Mouse (Mus musculus) CD8-positive naive resting alpha-beta T cell, adult 2 months (primary cell): ENCODE measurements around the gene Urad.

Source experiments
- DNase-seq, 2 experiments: peaks; one replicate each; pipeline ENCODE4 v3.0.0; 2022; ENCODE audit warnings: low read depth in 2 of 2, low spot score in 2 of 2

Urad gene

DNA sequence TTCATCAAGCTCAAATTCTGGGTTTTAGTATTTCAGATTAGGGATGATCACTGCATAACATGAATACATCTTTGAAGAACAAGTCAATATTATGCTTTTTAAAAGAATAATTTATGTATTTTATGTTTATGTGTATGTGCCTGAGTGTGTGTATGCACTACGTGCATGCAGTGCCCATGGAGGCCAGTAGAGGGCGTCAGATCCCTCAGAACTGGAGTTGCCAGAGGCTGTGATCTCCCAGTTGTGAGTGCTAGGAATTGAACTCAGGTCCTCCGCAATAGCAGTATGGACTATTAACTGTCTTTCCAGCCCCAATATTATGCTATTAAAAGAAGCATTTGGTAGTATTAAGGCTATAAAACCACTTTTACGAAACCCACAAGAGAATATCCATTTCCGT lies 5.4 kb upstream of the Urad start:
- no peak for DNase-seq

DNA sequence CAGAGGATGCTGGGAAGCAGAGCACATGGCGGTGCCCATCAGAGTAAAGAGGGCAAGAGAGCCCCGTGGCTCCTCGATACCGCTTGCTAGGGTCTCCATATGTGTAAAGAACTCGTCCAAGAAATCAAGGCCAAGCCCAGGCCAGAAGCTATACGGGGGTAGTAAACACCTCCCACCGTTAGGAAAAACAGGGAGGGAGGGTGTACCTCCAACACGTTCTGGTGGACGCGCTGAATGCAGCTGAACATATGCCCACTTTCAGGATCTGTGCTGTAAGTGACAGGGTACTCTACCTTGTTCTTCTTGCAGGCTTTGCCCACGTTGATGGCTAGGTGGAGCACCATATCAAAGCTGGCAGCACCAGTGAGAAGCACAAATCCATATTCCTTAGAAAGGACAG lies 3.7 kb upstream of the Urad start:
- DNase-seq: no peak

DNA sequence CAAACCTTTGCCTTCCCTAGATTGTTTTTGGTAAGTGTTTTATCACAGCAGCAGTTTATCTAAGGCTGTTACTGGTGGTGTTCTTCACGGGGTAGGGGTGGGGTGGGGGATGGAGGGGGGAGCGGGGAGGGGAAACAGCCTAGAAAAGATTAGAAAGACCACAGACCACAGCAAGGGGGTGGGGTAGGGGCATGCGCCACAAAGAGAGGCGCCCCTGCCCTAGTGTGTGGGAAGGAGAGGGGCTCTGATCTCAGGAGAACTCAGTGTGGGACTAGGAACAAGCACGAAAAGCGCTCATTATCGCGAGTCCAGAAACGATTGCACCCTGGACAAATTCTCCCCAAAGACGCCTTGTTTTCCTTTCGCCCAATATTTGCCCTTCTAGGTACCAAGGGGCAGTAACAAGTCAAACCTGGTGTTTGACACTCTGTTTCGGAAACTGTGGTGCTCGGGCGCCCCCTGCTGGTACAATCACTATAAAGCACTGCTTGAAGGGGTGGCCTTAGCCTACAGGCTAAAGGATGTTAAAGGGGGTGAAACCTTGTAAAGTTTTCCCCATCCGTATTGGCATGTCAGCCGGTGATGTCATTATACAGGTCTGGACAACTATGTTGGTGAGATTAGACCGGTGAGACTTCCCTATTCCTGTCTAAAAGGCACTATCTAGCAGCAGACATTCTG lies 1.1 kb upstream of the Urad start:
- DNase-seq: peak; percentile 86 to 90

DNA sequence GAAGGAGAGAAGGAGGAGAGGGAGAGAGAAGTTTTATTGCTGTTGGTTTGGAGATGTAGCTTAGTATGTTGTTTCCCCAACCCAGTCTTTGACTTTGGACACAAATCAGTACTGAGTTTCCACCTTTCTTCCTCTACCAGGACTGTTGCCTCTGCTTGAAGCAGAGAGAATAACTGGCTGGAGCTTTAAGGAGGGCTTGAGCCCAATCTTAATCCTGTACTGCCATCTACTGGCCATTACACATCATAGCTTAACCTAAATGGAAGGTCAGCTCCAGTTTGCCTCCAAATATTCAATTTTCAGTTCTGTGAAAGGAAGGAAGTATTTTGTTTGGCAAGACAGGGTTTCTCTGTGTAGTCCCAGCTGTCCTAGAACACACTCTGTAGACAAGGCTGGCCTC lies 2.6 kb downstream of the Urad start:
- peak in 1 of 2 experiments; percentile 28 for DNase-seq

DNA sequence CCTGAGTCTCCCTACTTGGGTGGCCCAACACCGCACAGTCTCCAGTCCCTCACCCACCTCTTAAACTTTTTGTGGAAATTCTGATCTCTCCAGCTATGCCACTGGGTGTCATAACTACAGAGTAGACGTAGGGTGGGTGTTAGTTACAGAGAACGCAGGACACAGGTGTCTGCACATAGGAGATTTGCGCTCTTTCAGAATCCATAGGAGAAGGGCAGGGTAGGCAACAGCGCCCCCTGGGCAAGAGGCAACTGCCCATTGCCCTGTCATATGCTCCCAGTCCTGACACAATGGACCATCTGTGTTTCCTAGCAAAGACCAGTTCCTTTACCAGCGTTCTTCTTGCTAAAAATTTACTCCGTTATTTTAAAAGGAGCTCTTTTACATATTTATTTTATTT lies 4.2 kb downstream of the Urad start:
- no peak for DNase-seq

DNA sequence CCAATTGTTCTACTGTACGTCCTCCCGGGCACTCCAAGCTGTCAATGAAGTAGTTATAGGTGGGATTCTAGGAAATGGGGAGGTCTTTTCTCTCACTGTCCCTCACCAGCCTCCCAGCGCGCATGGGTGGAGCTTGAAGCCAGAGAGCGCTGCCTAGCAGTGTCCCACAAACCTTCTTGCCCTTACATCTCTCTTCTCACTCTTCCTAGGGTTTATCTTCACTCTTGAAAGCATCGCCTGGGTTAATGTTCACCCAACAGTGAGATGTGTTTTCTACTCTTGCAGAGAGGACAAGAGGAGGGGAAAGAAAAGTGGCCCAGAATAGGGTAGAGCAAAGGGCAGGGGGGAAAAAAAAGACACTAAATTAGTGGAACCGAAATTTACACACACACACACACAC lies 4.9 kb downstream of the Urad start:
- DNase-seq: no peak

DNA sequence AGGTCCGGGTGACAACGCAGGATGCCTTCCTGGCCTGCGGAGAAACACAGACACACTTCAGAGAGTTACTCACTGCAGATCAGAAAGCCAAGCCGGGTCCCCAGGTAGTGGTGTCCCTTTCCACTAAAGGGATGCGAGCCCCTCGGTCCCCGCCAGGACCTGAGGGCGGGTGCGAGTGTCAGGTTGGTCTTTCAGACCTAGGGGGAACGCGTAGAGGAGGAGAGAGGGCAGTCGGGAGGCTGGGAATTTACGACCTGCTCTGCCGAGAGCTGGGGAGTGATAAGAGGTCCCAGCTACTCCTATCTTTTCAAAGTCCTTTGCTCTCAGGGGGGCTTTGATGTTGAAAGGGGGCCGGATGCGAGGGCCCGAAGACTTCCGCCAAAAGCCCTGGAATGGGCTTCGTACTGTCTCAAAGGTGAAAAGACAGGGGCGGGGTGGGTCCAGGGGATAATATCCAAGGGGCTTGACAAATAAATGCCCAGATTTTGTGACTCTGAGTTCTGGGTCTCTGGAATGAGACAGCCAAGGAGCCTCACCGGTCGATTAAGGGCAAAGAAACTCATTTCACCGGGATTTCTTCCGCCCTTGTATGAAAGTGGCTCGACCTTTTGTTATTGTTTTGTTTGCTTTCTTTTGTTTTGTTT lies 6.7 kb downstream of the Urad start:
- no peak for DNase-seq

DNA sequence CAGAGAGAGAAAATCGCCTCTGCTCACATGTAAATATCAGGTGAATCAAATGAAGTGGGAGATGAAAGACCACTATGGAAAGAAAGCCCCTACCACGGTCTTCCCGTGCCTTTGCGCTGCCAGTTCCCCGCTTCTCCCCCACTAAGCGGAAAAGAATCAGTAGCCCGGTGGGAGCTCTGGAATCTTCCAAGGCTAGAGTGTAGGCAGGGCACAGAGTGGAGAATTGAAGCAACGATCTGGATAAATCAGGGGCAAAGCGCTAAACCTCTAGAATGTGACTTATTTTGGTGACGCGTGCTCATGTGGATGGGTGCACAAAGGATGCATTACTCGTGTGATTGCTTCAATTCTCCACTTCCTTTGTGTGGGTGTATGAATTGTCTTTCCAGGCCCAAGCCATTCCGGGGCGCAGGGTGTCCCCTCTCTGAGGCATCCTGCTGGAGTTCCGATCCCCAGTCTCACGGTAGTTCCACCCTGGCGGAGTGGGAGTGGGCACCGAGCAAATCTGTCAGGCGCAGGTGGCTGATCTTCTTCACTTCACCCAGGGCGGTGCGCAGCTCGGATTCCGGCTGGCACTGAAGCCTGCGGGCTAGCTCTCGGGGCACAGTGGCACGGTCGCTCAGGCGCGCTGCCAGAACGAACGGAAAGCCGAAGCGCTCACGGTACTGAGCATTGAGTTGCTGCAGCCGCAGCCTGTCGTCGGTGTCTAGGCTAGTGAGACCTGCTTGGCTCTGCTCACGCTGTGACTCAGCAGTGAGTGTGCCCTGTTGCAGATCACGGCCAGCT lies 7.4 kb downstream of the Urad start:
- DNase-seq: no peak

DNA sequence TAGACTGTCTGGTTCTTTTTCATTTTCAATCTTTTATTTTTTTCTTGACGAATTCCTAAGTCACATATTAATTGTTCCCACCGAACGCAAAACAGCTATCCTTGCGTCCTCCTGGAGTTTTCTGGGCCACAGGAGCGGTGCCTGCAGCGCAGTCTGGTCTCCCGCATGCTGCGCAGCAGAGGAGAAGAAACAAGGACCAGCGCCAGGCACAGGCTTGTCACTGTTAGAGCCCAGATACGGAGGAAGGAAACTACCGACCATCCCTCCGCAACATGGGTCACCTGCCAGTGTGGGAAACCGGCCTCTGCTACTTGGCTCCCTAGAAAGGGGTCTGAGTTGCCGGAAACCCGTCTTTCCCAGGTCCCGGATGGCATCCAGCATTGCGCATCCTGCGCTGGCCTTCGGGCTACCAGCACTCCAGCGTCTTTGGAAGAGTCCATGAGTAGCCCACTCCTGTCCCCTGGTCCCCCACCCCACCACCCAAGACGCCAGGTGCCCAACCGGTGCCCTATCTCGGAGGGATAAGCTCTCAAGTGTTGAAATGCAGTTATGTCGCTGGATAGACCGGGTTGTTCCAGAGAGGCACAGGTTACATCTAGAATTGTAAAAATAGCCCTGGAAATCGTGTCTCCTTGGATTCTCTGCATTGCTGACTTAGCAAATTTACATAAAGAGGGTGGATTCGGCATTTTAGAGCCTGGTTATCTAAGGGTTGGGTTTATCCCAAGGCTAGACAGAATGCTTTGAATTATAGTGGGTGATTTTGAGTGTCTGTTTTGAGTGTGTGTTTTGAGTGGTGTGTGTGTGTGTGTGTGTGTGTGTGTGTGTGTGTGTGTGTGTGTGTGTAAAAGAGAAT lies 9.2 kb downstream of the Urad start:
- no peak for DNase-seq

DNA sequence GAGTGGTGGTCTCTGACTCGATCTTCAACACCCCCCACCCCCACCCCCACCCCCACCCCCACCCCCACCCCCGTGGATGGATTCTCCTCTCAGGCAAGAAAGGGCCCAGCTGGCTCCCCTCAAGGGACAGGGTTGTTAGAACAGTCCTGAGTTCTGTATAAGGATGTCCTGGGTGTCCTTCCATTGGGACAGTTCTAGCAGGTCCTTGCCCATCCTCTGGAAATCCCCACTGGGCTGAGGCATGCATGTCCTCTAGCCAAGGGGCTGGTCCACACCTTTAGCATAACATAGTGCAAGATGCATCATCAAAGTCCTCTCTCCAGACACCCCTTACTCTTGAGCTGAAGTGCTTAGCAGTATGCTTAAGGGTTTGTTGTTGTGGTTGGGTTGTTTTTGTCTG lies 12.5 kb downstream of the Urad start:
- no peak for DNase-seq

DNA sequence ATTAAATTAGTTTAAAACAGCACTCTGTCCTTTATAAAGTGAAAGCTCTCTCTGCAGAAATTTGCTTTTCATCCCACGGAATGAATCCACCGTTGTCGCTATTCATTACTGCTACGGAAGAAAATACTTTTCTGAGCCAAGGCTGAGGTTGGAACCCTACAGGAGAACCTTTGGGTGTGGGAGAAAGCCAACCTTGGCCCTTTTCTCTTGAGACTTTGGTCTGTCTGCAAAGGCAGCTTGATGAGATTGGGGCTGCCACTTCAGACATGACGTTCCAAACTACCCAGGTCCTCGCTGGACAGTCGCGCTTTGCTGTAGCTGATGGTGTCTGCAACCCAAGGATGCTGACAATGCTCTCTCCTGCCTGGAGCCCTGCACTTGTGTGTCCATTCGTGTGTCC lies 13.8 kb downstream of the Urad start:
- DNase-seq: no peak

DNA sequence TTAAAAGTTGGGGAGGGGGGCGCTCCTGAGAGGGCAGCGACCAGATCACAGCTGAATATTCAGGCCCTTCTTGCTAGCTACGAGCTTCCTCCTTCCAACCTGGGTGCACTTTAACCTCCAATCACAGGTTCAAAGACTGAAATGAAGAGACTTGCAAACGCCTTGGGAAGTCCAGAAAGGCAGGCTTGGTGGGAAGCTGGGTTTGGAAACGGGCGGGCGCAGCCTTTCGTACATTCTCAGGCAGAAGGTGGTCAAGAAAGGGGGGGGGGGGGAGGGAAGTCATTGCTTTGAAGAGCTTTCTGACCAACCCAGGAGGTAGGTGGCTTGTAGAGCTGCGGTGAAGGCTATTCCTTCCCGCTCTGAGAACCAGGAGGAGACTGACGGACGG lies 14.8 kb downstream of the Urad start:
- no peak for DNase-seq

DNA sequence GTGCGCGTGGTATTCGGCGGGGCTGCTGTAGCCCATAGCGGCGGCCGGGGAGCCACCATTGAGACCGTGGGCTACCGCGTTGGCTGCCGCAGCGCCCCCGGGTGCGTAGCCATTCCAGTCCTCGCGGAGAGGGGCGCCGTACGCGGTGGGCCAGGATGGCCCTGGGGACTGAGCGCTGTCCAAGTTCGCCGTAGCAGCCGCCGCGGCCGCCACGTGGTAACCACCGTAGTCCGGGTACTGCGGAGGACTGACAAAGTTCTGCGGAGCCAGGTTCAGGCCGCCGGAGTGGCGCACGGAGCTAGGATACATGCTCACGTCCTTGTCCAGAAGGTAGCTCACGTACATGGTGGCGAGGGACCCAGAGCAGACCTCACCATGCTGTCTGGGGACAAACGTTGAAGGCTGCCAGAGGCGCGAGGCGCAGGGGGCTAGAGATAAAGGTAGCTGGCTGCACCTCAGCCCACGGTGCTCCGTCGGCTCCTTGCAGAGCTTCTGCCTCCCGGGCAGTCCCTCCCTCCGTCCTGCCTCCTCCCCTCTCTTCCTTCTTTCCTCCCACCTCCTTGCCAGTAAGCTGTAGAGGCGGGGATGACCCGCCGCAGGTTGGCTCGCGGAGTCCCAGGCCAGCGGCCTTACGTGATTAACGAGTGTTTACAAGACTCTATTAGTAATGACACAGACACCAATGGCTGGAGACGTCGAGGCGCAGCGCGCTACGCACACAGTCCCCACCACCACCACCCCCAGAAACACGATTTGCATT lies 15.4 kb downstream of the Urad start, which contains the start of gene Cdx2:
TSS of gene Cdx2 (minus strand) at position 633 of the 760 bp plus-strand sequence.
- no peak for DNase-seq

DNA sequence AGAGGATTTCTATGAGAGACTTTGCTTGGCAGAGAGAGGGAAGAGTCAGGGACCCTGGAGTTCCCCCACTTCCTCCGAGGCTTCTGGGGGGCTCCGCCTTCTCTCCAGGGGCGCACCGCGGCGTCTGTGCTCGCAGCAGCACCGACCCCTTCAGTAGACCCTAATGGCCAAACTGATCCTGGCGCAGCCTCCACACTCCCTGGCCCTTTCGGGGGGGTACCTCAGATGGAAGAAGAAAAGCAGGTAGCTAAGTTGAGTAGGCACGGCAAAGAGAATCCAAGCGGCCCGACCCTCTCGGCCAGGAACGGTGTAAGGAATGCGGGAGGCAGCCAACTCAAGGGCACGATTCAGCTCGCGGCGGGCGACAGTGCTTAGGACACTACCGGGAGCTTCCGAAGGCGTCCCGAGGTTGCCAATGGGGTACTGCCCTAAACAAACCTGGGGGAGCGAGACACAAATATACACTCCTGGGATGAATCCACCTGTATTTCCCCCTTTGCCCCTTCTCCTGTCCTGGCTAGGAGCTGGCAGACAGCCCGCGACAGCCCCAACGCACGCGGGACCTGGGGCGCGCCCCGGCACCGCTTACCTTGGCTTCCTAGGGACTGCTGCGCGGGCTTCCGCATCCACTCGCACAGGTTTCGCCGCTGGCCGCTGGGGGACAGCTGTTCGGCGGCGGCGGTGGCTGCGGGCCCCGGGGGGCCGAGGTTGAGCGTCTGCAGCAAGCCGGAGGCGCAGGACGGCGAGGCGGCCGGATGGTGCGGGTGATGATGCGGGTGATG lies 16.2 kb downstream of the Urad start:
- DNase-seq: no peak

DNA sequence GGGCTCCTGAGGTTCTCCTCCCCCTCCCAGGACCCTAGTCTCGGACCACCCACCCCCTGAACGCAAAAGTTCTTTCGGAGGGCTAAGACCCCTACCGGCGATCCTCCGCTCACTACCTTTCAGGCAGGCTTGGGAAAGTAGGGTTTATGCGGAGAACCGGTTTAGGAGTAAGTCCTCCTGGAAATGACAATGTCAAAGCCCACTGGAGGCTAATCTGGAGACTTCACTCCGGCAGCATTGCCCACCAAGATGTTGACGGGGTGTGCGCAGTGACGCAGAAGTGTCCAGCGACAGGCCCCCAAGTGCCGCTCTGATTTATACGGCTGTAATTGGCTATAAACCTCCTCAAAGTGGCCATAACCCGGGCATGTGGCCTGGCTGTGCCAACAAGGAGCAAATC lies 17.1 kb downstream of the Urad start:
- DNase-seq: no peak

DNA sequence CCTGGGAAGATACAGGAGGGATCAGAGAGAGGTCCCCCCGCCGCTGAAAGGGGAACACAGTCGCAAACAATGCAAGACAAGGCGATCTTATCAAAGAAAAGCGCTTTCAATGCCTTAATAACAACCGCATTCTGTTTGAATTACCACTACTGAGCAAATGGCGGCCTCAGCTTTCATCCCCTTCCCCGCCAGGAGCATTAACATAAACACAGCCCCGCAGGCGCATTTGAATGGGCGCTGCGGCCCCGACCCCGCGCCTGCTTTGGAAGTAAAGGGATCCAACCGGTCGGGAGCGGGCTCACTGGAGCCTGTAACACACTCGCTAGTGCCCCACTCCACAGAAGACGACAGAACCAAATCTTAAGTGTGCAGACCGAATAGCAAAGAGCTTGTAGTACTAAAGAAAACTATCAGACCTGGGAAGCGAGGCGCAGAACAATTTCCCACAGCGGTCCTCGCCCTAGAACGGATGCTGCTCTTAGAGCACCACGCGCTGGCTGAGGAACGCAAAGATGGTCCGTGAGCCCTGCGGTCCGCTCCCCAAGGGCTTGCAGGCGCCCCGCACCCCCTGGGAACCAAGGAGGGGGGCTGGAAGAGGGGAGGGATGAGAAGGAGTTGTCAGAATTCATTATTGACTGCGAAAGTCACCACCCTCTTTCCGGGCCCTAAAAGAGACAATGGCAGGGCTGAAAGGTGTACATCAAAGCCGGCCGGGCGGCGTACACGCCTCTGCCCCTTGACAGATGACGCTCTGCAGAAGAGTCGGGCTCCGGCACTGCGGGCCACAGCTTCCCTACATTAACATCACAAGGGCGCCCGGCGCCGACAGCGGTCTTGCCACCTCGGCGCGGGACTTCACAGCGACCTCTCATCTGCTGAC lies 17.7 kb downstream of the Urad start:
- no peak for DNase-seq

DNA sequence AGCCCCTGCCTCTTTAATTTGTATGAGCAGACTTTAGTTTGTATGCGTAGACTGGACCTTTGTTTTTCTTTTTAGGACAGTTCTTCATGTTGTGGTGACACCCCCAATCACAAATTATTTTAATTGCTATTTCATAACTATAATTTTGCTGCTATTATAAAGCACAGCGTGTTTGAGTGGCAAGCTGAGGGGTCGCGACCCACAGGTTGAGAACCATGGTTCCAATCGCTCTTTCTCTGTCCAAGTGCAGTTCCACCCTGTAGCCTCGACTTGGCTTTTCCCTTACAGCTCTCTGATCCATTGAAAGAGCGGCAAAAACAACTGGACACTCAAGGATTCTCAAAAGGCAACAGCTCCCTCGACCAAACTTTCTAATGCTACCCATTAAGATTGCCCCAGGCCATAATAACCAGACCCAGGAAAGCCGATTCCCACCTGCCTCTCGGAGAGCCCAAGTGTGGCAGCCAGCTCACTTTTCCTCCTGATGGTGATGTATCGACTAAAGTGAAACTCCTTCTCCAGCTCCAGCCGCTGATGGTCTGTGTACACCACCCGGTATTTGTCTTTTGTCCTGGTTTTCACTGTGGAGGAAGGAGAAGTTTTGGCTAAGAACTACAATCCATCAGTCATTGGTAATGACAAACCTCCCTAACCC lies 19.4 kb downstream of the Urad start:
- DNase-seq: no peak

DNA sequence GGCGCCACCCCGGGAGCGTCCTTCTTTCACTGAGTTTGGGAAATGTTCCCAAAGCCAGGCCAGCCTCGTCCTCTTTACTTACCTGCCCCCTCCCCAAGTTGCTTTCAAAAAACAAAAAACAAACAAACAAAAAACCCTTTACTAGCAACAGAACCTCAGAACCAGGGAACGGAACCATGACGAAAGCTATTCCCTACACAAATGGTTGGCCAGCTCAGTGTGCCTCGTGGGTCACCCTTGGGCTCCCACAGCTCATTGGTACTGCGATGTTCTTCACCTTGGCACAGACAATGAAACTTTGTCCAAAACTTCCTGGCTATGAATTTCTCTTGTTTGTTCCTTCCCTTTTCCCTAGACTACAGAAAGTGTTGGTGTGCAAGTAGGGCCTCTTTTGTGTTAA lies 20.1 kb downstream of the Urad start:
- DNase-seq: no peak

DNA sequence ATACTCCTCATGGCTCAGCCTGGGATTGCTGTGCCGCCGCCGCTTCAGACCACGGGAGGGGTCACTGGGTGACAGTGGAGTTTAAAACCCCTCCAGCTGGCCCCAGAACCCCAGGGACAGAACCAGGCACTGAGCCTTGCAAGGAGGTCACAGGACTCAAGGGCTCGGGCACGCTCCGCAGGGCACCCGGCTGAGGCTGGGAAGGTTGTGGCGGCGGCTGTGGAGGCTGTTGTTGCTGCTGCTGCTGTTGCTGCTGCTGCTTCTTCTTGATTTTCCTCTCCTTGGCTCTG lies 20.5 kb downstream of the Urad start:
- DNase-seq: no peak
